Mouse (Mus musculus): ENCODE results near the gene Polr3gl. TPM values are rescaled to one million over a fixed set of nuclear protein-coding genes. Genes with fewer than 3 reads are reported as not detected.
"Not testable (repeated sequence)": the region's sequence is repeated elsewhere in the genome, so short reads cannot be mapped to it uniquely, and the experiment has no call there.

Gene Polr3gl
- polyA plus RNA-seq, 1 experiment, result 30.6 TPM

DNA sequence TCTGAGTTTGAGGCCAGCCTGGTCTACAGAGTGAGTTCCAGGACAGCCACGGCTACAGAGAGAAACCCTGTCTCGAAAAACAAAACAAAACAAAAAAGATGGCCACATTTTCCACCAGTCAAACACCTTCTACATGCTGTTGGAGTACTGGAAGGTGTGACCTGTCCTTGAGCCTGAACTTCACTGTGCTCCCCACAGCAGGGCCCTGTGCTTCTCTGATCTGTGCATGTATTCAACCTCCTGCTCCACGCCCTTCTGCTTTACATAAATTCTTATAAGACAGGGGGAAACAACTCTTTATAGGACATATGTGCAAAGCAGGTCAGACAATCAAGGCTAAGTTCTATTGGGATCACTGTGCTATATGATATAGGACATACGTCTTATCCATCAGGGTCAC is 29.2 kb upstream of the Polr3gl start:
- TF ChIP-seq CTCF (IDR thresholded peaks at IDR 0.05; ENCODE audit: borderline replicate concordance, insufficient read depth, low read length) (no peak), POLR2A (IDR thresholded peaks at IDR 0.05; ENCODE audit: low read depth, low read length) (no peak)
- Histone ChIP-seq H3K4me3 (ENCODE audit: insufficient read depth, low read length) (no peak overlapping the region), H3K27ac (ENCODE audit: insufficient read depth, low read length) (no peak overlapping the region), H3K4me1 (ENCODE audit: control insufficient read depth, insufficient read depth, low read length) (no peaks in the 10 kb centered on the region)

DNA sequence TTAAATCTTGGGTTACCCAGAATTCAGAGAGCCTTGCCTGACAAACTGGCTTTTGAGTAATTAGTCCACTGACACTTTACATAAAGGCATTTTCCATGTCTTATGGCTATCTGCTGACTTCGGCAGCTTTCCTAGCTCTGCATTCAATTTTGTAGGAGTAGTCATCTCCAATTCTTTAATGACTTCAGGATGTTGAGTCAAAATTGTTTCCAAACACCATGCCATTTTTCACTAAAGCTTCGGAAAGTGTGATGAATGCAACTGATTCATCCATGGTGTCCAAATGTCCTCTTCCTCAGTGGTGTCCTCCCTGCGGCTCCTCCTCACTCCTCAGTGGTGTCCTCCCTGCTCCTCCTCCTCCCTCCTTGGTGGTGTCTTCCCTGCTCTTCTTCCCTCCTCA is 24.0 kb upstream of the Polr3gl start:
- Histone ChIP-seq H3K4me1 (ENCODE audit: control insufficient read depth, insufficient read depth, low read length) (no peaks in the 10 kb centered on the region), H3K4me3 (ENCODE audit: insufficient read depth, low read length) (no peak overlapping the region), H3K27ac (ENCODE audit: insufficient read depth, low read length) (peak overlapping the region; percentile 32; the same call in 1 of the 2 replicates)
- TF ChIP-seq POLR2A (IDR thresholded peaks at IDR 0.05; ENCODE audit: low read depth, low read length) (no peak), CTCF (IDR thresholded peaks at IDR 0.05; ENCODE audit: borderline replicate concordance, insufficient read depth, low read length) (no peak)

GRCm38 (mm10) chr3:96606618-96607017 is 12.6 kb upstream of the Polr3gl start:
- Histone ChIP-seq H3K4me1 (ENCODE audit: control insufficient read depth, insufficient read depth, low read length) (peaks cover 7% of the 10 kb centered on the region; the same call in 1 of the 2 replicates), H3K4me3 (ENCODE audit: insufficient read depth, low read length) (no peak overlapping the region), H3K27ac (ENCODE audit: insufficient read depth, low read length) (no peak overlapping the region)
- TF ChIP-seq CTCF (IDR thresholded peaks at IDR 0.05; ENCODE audit: borderline replicate concordance, insufficient read depth, low read length) (no peak), POLR2A (IDR thresholded peaks at IDR 0.05; ENCODE audit: low read depth, low read length) (no peak)

GRCm38 (mm10) chr3:96606007-96606406 is 12.0 kb upstream of the Polr3gl start:
- H3K4me3 ChIP-seq (ENCODE audit: insufficient read depth, low read length); H3K4me1 ChIP-seq (ENCODE audit: control insufficient read depth, insufficient read depth, low read length); H3K27ac ChIP-seq (ENCODE audit: insufficient read depth, low read length): not testable (repeated sequence)

- Histone ChIP-seq H3K4me3 (ENCODE audit: insufficient read depth, low read length) (peak overlapping the region; percentile 51; the same call in 1 of the 2 replicates), H3K27ac (ENCODE audit: insufficient read depth, low read length) (peak overlapping the region; percentile 90), H3K4me1 (ENCODE audit: control insufficient read depth, insufficient read depth, low read length) (peaks cover 14% of the 10 kb centered on the region)
- TF ChIP-seq CTCF (IDR thresholded peaks at IDR 0.05; ENCODE audit: borderline replicate concordance, insufficient read depth, low read length), result no peak
- TF ChIP-seq POLR2A (IDR thresholded peaks at IDR 0.05; ENCODE audit: low read depth, low read length), result no peak
These were observed 9.3 kb upstream of the Polr3gl start for GRCm38 (mm10) chr3:96603311-96603710.

- TF ChIP-seq POLR2A (IDR thresholded peaks at IDR 0.05; ENCODE audit: low read depth, low read length) (no peak; the same call in 1 of the 2 replicates), CTCF (IDR thresholded peaks at IDR 0.05; ENCODE audit: borderline replicate concordance, insufficient read depth, low read length) (no peak)
- peak overlapping the region; percentile 51 for H3K4me3 ChIP-seq (ENCODE audit: insufficient read depth, low read length)
- H3K27ac ChIP-seq (ENCODE audit: insufficient read depth, low read length), result peak overlapping the region; percentile 90
- H3K4me1 ChIP-seq (ENCODE audit: control insufficient read depth, insufficient read depth, low read length), result peaks cover 14% of the 10 kb centered on the region
These were observed 8.7 kb upstream of the Polr3gl start for GRCm38 (mm10) chr3:96602704-96603084.

GRCm38 (mm10) chr3:96601941-96602703 is 8.1 kb upstream of the Polr3gl start:
- Histone ChIP-seq H3K27ac (ENCODE audit: insufficient read depth, low read length) (peak overlapping the region; percentile 90), H3K4me3 (ENCODE audit: insufficient read depth, low read length) (peak overlapping the region; percentile 51), H3K4me1 (ENCODE audit: control insufficient read depth, insufficient read depth, low read length) (peaks cover 14% of the 10 kb centered on the region)
- TF ChIP-seq CTCF (IDR thresholded peaks at IDR 0.05; ENCODE audit: borderline replicate concordance, insufficient read depth, low read length), result no peak
- TF ChIP-seq POLR2A (IDR thresholded peaks at IDR 0.05; ENCODE audit: low read depth, low read length), result no peak; the same call in 1 of the 2 replicates

DNA sequence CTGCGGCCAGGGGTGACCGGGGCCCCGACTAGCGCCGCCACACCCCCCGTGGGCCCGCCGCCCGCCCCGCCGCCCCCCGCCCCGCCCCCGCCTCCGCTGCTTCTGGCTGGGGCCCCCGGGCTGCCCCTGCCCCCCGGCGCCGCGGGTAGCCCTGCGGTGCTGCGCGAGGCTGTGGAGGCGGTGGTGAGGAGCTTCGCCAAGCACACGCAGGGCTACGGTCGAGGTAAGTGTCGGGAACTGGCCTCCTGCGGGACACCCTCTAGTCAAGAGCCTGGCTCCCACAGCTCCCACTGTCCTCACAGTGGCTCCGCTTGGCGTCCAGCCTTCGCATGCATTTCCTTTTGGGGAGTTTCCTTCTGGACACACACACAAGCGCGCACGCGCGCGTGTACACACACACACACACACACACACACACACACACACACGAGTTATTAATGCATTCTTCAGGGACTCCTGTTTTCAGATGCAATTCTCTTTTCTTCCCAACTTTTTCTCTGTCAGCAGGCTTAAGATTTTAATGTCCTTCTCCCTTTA is 7.3 kb upstream of the Polr3gl start:
- Histone ChIP-seq H3K4me3 (ENCODE audit: insufficient read depth, low read length) (peak overlapping the region; percentile 51), H3K27ac (ENCODE audit: insufficient read depth, low read length) (peak overlapping the region; percentile 90), H3K4me1 (ENCODE audit: control insufficient read depth, insufficient read depth, low read length) (peaks cover 14% of the 10 kb centered on the region)
- TF ChIP-seq CTCF (IDR thresholded peaks at IDR 0.05; ENCODE audit: borderline replicate concordance, insufficient read depth, low read length) (no peak), POLR2A (IDR thresholded peaks at IDR 0.05; ENCODE audit: low read depth, low read length) (peak; percentile 80)

DNA sequence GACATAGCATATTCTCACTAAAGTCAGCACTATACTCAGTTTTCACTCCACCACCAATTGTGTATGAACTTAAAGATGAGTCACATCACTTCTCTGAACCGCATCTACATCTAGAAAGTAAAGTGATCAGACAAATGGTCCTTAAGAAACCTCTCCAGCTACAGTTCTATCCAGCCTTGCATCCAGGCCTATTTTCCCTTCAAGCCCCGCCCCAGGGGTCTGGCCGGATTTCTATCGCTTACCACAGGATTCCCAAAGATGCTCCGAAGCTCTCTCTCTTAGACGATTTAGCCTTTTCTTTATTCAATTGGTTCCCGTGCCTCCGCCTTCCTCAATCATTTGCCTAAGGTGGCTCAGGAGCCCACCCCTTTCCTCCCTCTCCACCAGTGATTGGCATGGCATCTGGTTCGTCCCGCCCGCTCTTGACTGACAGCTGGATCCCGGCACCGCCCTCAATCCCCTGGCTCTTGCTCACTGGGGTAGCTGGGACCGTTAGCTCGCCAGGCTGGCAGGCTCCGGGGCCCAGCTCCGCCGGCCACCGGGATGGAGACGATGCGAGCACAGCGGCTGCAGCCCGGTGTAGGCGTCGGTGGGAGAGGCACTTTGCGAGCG is 6.8 kb upstream of the Polr3gl start, which contains the start of gene Lix1l:
Gene Lix1l, plus strand, starts transcription at position 511 of the 612 bp plus-strand sequence.
- Histone ChIP-seq H3K4me3 (ENCODE audit: insufficient read depth, low read length) (peak within 1 kb of the TSS; percentile 51), H3K27ac (ENCODE audit: insufficient read depth, low read length) (peak within 1 kb of the TSS; percentile 90), H3K4me1 (ENCODE audit: control insufficient read depth, insufficient read depth, low read length) (peaks cover 14% of the 10 kb centered on the region)
- TF ChIP-seq POLR2A (IDR thresholded peaks at IDR 0.05; ENCODE audit: low read depth, low read length) (peak; percentile 75), CTCF (IDR thresholded peaks at IDR 0.05; ENCODE audit: borderline replicate concordance, insufficient read depth, low read length) (no peak)

- TF ChIP-seq POLR2A (IDR thresholded peaks at IDR 0.05; ENCODE audit: low read depth, low read length) (no peak), CTCF (IDR thresholded peaks at IDR 0.05; ENCODE audit: borderline replicate concordance, insufficient read depth, low read length) (no peak)
These were observed 5.4 kb upstream of the Polr3gl start for GRCm38 (mm10) chr3:96599411-96599810.

More at GRCm38 (mm10) chr3:96599411-96599810, 5.4 kb upstream of the Polr3gl start:
- Histone ChIP-seq H3K4me1 (ENCODE audit: control insufficient read depth, insufficient read depth, low read length) (peaks cover 14% of the 10 kb centered on the region), H3K4me3 (ENCODE audit: insufficient read depth, low read length) (no peak overlapping the region), H3K27ac (ENCODE audit: insufficient read depth, low read length) (peak overlapping the region; percentile 48; the same call in 1 of the 2 replicates)

All from embryonic fibroblast, embryonic 13.5 days (primary cell).